Mouse (Mus musculus): Measurements from ENCODE around the gene Ptpn23. TPM values are rescaled to one million over a fixed set of nuclear protein-coding genes. Genes with fewer than 3 reads are reported as not detected.
A peak's percentile ranks its signal among the peaks of the same experiment; 100 is the strongest.
"Not testable (repeated sequence)": the region's sequence is repeated elsewhere in the genome, so short reads cannot be mapped to it uniquely, and the experiment has no call there.

The Ptpn23 gene
- polyA plus RNA-seq, 1 experiment from 2014 or later, result 10.0 TPM

DNA sequence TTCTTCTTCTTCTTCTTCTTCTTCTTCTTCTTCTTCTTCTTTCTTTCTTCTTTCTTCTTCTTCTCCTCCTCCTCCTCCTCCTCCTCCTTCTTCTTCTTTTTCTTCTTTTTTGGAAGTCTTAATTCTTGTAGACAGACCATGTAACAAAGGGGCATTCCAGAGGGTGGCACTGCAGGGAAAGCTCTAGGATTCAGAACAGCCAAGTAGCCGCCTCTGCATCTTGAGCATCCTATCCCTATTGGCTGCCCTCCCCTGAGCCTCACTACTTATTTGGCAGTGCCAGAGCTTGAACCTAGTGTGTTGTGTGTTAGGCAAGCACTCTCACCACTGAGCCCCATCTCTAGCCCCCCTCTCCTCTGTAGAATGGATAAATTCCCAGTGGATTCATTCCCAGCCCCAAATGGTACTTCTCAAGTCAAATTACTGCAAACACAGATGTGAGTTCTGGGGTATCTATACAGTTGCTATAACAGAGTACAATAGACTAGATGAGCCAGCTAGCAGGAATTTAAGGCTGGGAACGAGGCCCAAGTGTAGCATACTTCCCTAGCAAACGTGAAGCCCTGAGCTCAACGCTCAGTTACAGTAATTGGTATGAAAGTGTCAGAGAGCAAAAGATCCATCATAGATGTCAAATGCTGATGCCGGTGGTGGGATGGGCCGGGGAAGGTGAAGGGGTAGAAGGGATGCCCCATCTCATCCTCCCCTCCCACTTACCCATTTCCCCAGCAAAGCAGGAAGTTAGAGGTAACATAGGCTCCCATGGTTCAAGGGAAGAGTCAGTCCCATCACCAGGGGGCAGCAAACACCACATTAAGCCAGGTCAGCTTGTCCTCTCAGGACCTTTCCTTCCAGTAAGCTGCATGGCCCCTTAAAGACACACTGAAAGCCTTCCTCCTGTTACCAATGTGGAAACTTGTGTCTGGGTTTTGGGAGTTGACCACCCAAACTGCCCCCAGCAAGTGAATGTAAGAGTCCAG, 3.2 kb upstream of the Ptpn23 start:
- ATAC-seq, result no peak

DNA sequence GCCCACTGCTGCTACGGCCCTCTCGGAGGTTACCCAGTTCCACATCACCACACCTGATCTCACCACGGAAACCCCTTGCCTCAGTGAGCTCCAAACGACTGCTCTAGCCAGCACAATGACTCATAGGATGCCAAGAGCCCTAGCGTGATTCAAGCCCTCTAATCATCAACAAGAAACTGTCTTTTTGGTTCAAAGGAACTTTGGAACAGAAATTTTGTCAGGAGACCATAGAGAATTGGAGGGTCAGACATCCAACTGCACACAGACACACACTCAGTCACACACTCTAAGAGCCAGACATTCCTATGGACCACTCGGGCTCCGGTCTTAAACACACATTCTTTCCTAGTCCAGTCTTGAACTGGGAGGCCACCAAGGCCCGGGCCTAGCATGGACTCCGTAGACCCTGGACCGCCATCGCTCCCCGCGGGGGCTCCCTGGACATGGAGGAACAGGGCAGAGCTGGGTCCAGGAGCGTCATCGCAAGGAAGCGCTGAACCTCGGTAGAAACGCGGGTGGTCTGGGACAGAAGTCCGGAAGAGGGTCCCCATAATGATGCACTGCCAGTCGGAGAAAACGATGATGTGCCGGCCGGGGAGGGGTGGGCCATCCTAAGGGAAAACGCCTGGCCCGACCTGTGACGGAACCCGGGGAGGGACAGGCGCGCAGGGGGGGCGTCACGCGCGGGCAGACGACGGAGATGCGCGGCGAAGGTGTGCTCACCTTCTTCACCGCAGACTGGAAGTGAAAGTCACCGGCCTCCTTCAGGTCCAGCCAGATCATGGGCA, 508 bp downstream of the Ptpn23 start:
- Histone ChIP-seq H3K9ac (ENCODE audit: low read depth, low read length) (peak overlapping the region; percentile 85), H3K9me3 (ENCODE audit: control insufficient read depth) (no peaks in the 10 kb centered on the region), H3K4me1 (replicated peaks; ENCODE audit: control insufficient read depth, insufficient read depth, low read length) (no peaks in the 10 kb centered on the region), H3K27me3 (replicated peaks; ENCODE audit: control insufficient read depth, insufficient read depth, low read length) (no peaks in the 10 kb centered on the region), H3K4me3 (ENCODE audit: low read depth, low read length) (peak overlapping the region; percentile 93), H3K4me2 (replicated peaks; ENCODE audit: low read depth) (peak overlapping the region; percentile 81), H3K36me3 (ENCODE audit: control insufficient read depth, insufficient read depth) (no peaks in the 10 kb centered on the region), H3K27ac (ENCODE audit: low read depth, low read length) (peak overlapping the region; percentile 64)
- WGBS, result 1% methylated on average over 41 of the region's 41 CpGs
- peak; percentile 49 for ATAC-seq
- no peak for TF ChIP-seq CTCF (IDR thresholded peaks at IDR 0.05; ENCODE audit: low read depth)

More for the DNA sequence above, 3.2 kb upstream of the Ptpn23 start:
- no peak overlapping the region for H3K9ac ChIP-seq (ENCODE audit: low read depth, low read length)
- H3K4me1 ChIP-seq (replicated peaks; ENCODE audit: control insufficient read depth, insufficient read depth, low read length), result no peaks in the 10 kb centered on the region
- no peak overlapping the region for H3K4me2 ChIP-seq (replicated peaks; ENCODE audit: low read depth)
- H3K9me3 ChIP-seq (ENCODE audit: control insufficient read depth), result no peaks in the 10 kb centered on the region
- TF ChIP-seq CTCF (IDR thresholded peaks at IDR 0.05; ENCODE audit: low read depth), result peak; percentile 93
- no peaks in the 10 kb centered on the region for H3K27me3 ChIP-seq (replicated peaks; ENCODE audit: control insufficient read depth, insufficient read depth, low read length)
- WGBS, result 39% methylated on average over 6 of the region's 6 CpGs
- H3K27ac ChIP-seq (ENCODE audit: low read depth, low read length), result no peak overlapping the region
- H3K4me3 ChIP-seq (ENCODE audit: low read depth, low read length), result no peak overlapping the region
- H3K36me3 ChIP-seq (ENCODE audit: control insufficient read depth, insufficient read depth), result no peaks in the 10 kb centered on the region

DNA sequence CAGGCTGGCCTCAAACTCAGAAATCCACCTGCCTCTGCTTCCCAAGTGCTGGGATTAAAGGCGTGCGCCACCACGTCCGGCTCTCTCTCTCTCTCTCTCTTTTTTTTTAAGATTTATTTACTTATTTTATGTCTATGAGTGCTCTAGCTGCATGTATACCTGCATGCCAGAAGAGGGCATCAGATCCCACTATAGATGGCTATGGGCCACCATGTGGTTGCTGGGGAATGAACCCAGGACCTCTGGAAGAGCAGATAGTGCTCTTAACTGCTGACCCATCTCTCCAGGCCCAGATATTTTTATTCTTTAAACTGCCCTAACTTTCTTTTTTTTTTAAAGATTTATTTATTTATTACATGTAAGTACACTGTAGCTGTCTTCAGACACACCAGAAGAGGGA, 4.8 kb downstream of the Ptpn23 start:
- not testable (repeated sequence) for H3K9ac ChIP-seq (ENCODE audit: low read depth, low read length); H3K4me3 ChIP-seq (ENCODE audit: low read depth, low read length); ATAC-seq; H3K4me2 ChIP-seq (replicated peaks; ENCODE audit: low read depth); H3K9me3 ChIP-seq (ENCODE audit: control insufficient read depth); H3K36me3 ChIP-seq (ENCODE audit: control insufficient read depth, insufficient read depth); H3K27me3 ChIP-seq (replicated peaks; ENCODE audit: control insufficient read depth, insufficient read depth, low read length); H3K4me1 ChIP-seq (replicated peaks; ENCODE audit: control insufficient read depth, insufficient read depth, low read length); H3K27ac ChIP-seq (ENCODE audit: low read depth, low read length)
- TF ChIP-seq CTCF (IDR thresholded peaks at IDR 0.05; ENCODE audit: low read depth), result peak; percentile 34
- 72% methylated on average over 4 of the region's 4 CpGs for WGBS

DNA sequence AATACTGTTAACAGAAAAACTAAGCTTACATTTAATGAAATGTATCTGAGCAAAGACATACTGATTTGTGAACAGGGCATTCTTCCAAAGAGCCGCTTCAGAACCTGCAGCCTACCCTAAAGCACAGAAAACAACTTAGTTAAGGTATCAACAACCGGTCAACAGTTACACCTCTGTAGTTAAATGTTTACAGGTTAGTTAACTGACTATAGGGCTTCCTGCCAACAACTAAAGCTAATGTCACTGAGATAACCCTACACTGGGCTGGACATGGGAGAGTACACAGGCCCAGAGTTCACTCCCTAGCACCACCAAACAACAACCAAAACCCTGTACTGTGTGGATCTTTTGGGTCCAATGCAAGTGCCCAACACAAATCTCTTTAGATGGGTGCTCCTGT, 5.3 kb downstream of the Ptpn23 start:
- H3K9ac ChIP-seq (ENCODE audit: low read depth, low read length), result no peak overlapping the region
- 93% methylated on average over 2 of the region's 2 CpGs for WGBS
- ATAC-seq, result no peak
- H3K4me2 ChIP-seq (replicated peaks; ENCODE audit: low read depth), result no peak overlapping the region
- H3K9me3 ChIP-seq (ENCODE audit: control insufficient read depth), result no peaks in the 10 kb centered on the region
- no peaks in the 10 kb centered on the region for H3K27me3 ChIP-seq (replicated peaks; ENCODE audit: control insufficient read depth, insufficient read depth, low read length)
- no peak overlapping the region for H3K27ac ChIP-seq (ENCODE audit: low read depth, low read length)
- peaks cover 6% of the 10 kb centered on the region for H3K36me3 ChIP-seq (ENCODE audit: control insufficient read depth, insufficient read depth)
- no peaks in the 10 kb centered on the region for H3K4me1 ChIP-seq (replicated peaks; ENCODE audit: control insufficient read depth, insufficient read depth, low read length)
- H3K4me3 ChIP-seq (ENCODE audit: low read depth, low read length), result no peak overlapping the region
- no peak for TF ChIP-seq CTCF (IDR thresholded peaks at IDR 0.05; ENCODE audit: low read depth)

DNA sequence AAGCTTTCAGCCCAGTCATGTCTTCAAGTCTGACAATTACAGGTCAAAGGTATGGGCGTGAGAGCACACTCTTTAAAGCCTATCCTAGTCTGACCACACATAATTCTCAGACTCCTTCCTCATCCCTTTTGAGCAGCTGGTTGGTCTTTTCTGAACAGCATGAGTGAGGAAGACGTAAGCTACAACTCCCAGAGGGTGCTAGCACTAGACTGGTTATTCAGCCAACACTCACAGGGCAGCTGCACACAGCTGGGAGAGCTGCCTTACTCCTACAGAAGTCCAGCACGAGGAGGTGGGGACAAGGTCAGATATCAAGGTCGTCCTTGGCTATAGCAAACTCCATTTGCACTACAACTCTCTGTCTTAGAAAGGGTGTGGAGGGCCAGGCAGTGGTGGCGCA, 7.4 kb downstream of the Ptpn23 start:
- Histone ChIP-seq H3K9me3 (ENCODE audit: control insufficient read depth) (no peaks in the 10 kb centered on the region), H3K4me3 (ENCODE audit: low read depth, low read length) (no peak overlapping the region), H3K27me3 (replicated peaks; ENCODE audit: control insufficient read depth, insufficient read depth, low read length) (no peaks in the 10 kb centered on the region), H3K4me2 (replicated peaks; ENCODE audit: low read depth) (no peak overlapping the region), H3K36me3 (ENCODE audit: control insufficient read depth, insufficient read depth) (peaks cover 22% of the 10 kb centered on the region), H3K4me1 (replicated peaks; ENCODE audit: control insufficient read depth, insufficient read depth, low read length) (no peaks in the 10 kb centered on the region), H3K9ac (ENCODE audit: low read depth, low read length) (no peak overlapping the region), H3K27ac (ENCODE audit: low read depth, low read length) (0 out of 2 replicates have a peak overlapping the region, but pooled peaks have one; percentile 15)
- WGBS, result 54% methylated on average over 5 of the region's 5 CpGs
- TF ChIP-seq CTCF (IDR thresholded peaks at IDR 0.05; ENCODE audit: low read depth), result no peak
- ATAC-seq, result peak; percentile 61

DNA sequence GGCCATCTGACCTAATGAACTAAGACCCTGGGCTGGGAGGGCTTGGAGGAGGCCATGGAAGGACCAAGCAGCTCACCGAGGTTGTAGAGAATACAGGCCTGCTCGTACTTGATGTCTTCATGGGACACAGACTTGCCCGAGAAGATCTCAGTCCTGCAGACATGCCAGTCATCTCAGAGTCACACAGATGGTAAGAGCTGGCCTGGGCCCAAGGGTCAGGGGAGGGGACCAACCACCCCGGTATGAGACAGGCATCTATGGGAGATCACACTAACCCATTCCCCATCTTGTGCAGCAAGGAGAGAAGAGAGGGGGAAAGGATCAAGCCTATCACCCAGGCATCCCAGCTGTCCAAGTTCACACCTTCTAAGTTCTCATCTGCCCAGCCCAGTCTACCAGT, 14.7 kb downstream of the Ptpn23 start:
- ATAC-seq, result no peak
- no peaks in the 10 kb centered on the region for H3K9me3 ChIP-seq (ENCODE audit: control insufficient read depth)
- 89% methylated on average over 4 of the region's 4 CpGs for WGBS
- H3K4me2 ChIP-seq (replicated peaks; ENCODE audit: low read depth), result no peak overlapping the region
- H3K27ac ChIP-seq (ENCODE audit: low read depth, low read length), result no peak overlapping the region
- H3K9ac ChIP-seq (ENCODE audit: low read depth, low read length), result no peak overlapping the region
- H3K4me1 ChIP-seq (replicated peaks; ENCODE audit: control insufficient read depth, insufficient read depth, low read length), result no peaks in the 10 kb centered on the region
- H3K36me3 ChIP-seq (ENCODE audit: control insufficient read depth, insufficient read depth), result peaks cover 77% of the 10 kb centered on the region
- TF ChIP-seq CTCF (IDR thresholded peaks at IDR 0.05; ENCODE audit: low read depth), result no peak
- H3K27me3 ChIP-seq (replicated peaks; ENCODE audit: control insufficient read depth, insufficient read depth, low read length), result no peaks in the 10 kb centered on the region
- no peak overlapping the region for H3K4me3 ChIP-seq (ENCODE audit: low read depth, low read length)
